Mouse (Mus musculus) MEL (cell line): ENCODE data around the gene E130114P18Rik. TPM values are rescaled to one million over a fixed set of nuclear protein-coding genes. Genes with fewer than 3 reads are reported as not detected.

Experiments used
- DNase-seq: peaks from one replicate; pipeline ENCODE4 v3.0.0; 2011; ENCODE audit warnings: low read depth, low spot score
- H3K27ac ChIP-seq: 2 replicates; pipeline ENCODE4 v1.5.1; 2012; ENCODE audit warnings: low read depth, mild to moderate bottlenecking, control low read depth, low read length, moderate library complexity; ENCODE audit not compliant: control insufficient read depth
- H3K27me3 ChIP-seq, 2 experiments: fragments of 150-350 bp in 1 of 2; sonication (generic) in 1 of 2; 2 replicates each; pipeline ENCODE4 v1.6.1; 2012; ENCODE audit warnings: low read length in 2 of 2, mild to moderate bottlenecking in 2 of 2, improper control_type of control experiment in 1 of 2, moderate library complexity in 1 of 2; ENCODE audit not compliant: insufficient read depth in 2 of 2, control insufficient read depth in 1 of 2
- H3K36me3 ChIP-seq, 2 experiments: 2 replicates each; pipeline ENCODE4 v1.6.1; 2012 to 2014; ENCODE audit warnings: low read length in 2 of 2, improper control_type of control experiment in 1 of 2, inconsistent platforms in 1 of 2, mild to moderate bottlenecking in 1 of 2; ENCODE audit not compliant: insufficient read depth in 2 of 2, control insufficient read depth in 1 of 2
- H3K4me1 ChIP-seq, 2 experiments: fragments of 150-350 bp in 1 of 2; sonication (generic) in 1 of 2; 2 replicates each; pipeline ENCODE4 v1.6.1; 2012; ENCODE audit warnings: low read length in 2 of 2, improper control_type of control experiment in 1 of 2, mild to moderate bottlenecking in 1 of 2; ENCODE audit not compliant: insufficient read depth in 2 of 2, control insufficient read depth in 1 of 2
- H3K4me3 ChIP-seq, 2 experiments: fragments of 150-350 bp in 1 of 2; sonication (generic) in 1 of 2; 2 replicates each; pipeline ENCODE4 v1.5.1; 2012; ENCODE audit warnings: low read depth in 2 of 2, low read length in 2 of 2, mild to moderate bottlenecking in 2 of 2, moderate library complexity in 2 of 2, control low read depth in 1 of 2, improper control_type of control experiment in 1 of 2; ENCODE audit not compliant: control insufficient read depth in 1 of 2, insufficient read depth in 1 of 2
- H3K79me2 ChIP-seq: 2 replicates; pipeline ENCODE4 v1.6.1; 2012; ENCODE audit warnings: mild to moderate bottlenecking, low read length, moderate library complexity; ENCODE audit not compliant: control insufficient read depth, poor library complexity, insufficient read depth
- H3K9ac ChIP-seq: 2 replicates; pipeline ENCODE4 v1.6.1; 2012; ENCODE audit warnings: low read depth, mild to moderate bottlenecking, control low read depth, low read length, moderate library complexity; ENCODE audit not compliant: control insufficient read depth, poor library complexity, severe bottlenecking
- H3K9me3 ChIP-seq: fragments of 150-350 bp; sonication (generic); replicated peaks from 2 replicates; pipeline ENCODE4 v1.6.1; 2012; ENCODE audit warnings: mild to moderate bottlenecking, low read length, improper control_type of control experiment, moderate library complexity; ENCODE audit not compliant: insufficient read depth
- CHD1 ChIP-seq: IDR thresholded peaks from 2 replicates; pipeline ENCODE4 v1.6.1; 2012; ENCODE audit warnings: low read depth, mild to moderate bottlenecking, inconsistent platforms, low read length, improper control_type of control experiment
- CTCF ChIP-seq, 3 experiments: IDR thresholded peaks in 2 of 3; conservative IDR thresholded peaks in 1 of 3; 2 replicates each; pipeline ENCODE4 v1.5.1; 2011 to 2012; ENCODE audit warnings: low read length in 3 of 3, low read depth in 2 of 3, mild to moderate bottlenecking in 2 of 3, improper control_type of control experiment in 1 of 3, inconsistent platforms in 1 of 3, mixed read lengths in 1 of 3, moderate library complexity in 1 of 3; ENCODE audit not compliant: control insufficient read depth in 1 of 3, insufficient read depth in 1 of 3, poor library complexity in 1 of 3, severe bottlenecking in 1 of 3
- E2F4 ChIP-seq: IDR thresholded peaks from 2 replicates; pipeline ENCODE4 v1.6.1; 2011; ENCODE audit warnings: low read depth, low read length, improper control_type of control experiment, borderline replicate concordance
- ELF1 ChIP-seq: IDR thresholded peaks from 2 replicates; pipeline ENCODE4 v1.6.1; 2014; ENCODE audit warnings: low read depth, mild to moderate bottlenecking, inconsistent platforms, low read length, improper control_type of control experiment, moderate library complexity
- EP300 ChIP-seq, 2 experiments: IDR thresholded peaks; 2 replicates each; pipeline ENCODE4 v1.6.1; 2011; ENCODE audit warnings: improper control_type of control experiment in 2 of 2, low read length in 2 of 2, low read depth in 1 of 2, mild to moderate bottlenecking in 1 of 2
- ETS1 ChIP-seq: IDR thresholded peaks from 2 replicates; pipeline ENCODE4 v1.6.1; 2012; ENCODE audit warnings: low read depth, mild to moderate bottlenecking, inconsistent platforms, low read length, improper control_type of control experiment, moderate library complexity
- KAT2A ChIP-seq: conservative IDR thresholded peaks from 2 replicates; pipeline ENCODE4 v1.6.1; 2012; ENCODE audit warnings: low read depth, low read length, improper control_type of control experiment, inconsistent platforms
- MAFK ChIP-seq: IDR thresholded peaks from 2 replicates; pipeline ENCODE4 v1.6.1; 2011; ENCODE audit warnings: low read depth, mild to moderate bottlenecking, low read length, improper control_type of control experiment, borderline replicate concordance
- MAX ChIP-seq: IDR thresholded peaks from 2 replicates; pipeline ENCODE4 v1.6.1; 2011; ENCODE audit warnings: low read length, improper control_type of control experiment
- MAZ ChIP-seq: IDR thresholded peaks from 2 replicates; pipeline ENCODE4 v1.6.1; 2012; ENCODE audit warnings: low read depth, mild to moderate bottlenecking, inconsistent platforms, low read length, improper control_type of control experiment
- MXI1 ChIP-seq: IDR thresholded peaks from 2 replicates; pipeline ENCODE4 v1.6.1; 2011; ENCODE audit warnings: mild to moderate bottlenecking, low read depth, low read length, improper control_type of control experiment
- MYB ChIP-seq: IDR thresholded peaks from 2 replicates; pipeline ENCODE4 v1.6.1; 2011; ENCODE audit warnings: mild to moderate bottlenecking, low read depth, low read length, improper control_type of control experiment
- MYC ChIP-seq: IDR thresholded peaks from 2 replicates; pipeline ENCODE4 v1.6.1; 2011; ENCODE audit warnings: low read depth, mild to moderate bottlenecking, low read length, improper control_type of control experiment, moderate library complexity
- NRF1 ChIP-seq: IDR thresholded peaks from 2 replicates; pipeline ENCODE4 v1.6.1; 2014; ENCODE audit warnings: low read depth, mild to moderate bottlenecking, inconsistent platforms, low read length, improper control_type of control experiment, moderate library complexity; ENCODE audit not compliant: poor library complexity, insufficient read depth, severe bottlenecking
- POLR2A ChIP-seq, 2 experiments: IDR thresholded peaks; 2 replicates each; pipeline ENCODE4 v1.6.1; 2011 to 2012; ENCODE audit warnings: low read length in 2 of 2, mild to moderate bottlenecking in 2 of 2, control low read depth in 1 of 2, improper control_type of control experiment in 1 of 2, low read depth in 1 of 2, moderate library complexity in 1 of 2; ENCODE audit not compliant: control insufficient read depth in 1 of 2, insufficient read depth in 1 of 2, poor library complexity in 1 of 2
- POLR2AphosphoS2 ChIP-seq: IDR thresholded peaks from 2 replicates; pipeline ENCODE4 v1.6.1; 2011; ENCODE audit warnings: low read length, improper control_type of control experiment
- TCF12 ChIP-seq: IDR thresholded peaks from 2 replicates; pipeline ENCODE4 v1.6.1; 2014; ENCODE audit warnings: low read depth, mild to moderate bottlenecking, inconsistent platforms, low read length, improper control_type of control experiment, moderate library complexity
- USF1 ChIP-seq: IDR thresholded peaks from 2 replicates; pipeline ENCODE4 v1.6.1; 2014; ENCODE audit warnings: low read depth, mild to moderate bottlenecking, inconsistent platforms, low read length, improper control_type of control experiment, moderate library complexity
- USF2 ChIP-seq, 2 experiments: IDR thresholded peaks; 2 replicates each; pipeline ENCODE4 v1.6.1; 2011 to 2012; ENCODE audit warnings: improper control_type of control experiment in 2 of 2, low read length in 2 of 2, borderline replicate concordance in 1 of 2, inconsistent platforms in 1 of 2, low read depth in 1 of 2, mild to moderate bottlenecking in 1 of 2; ENCODE audit not compliant: insufficient read depth in 1 of 2
- ZC3H11A ChIP-seq: IDR thresholded peaks from 2 replicates; pipeline ENCODE4 v1.6.1; 2012; ENCODE audit warnings: low read depth, mild to moderate bottlenecking, inconsistent platforms, low read length, improper control_type of control experiment
- ZKSCAN1 ChIP-seq: IDR thresholded peaks from 2 replicates; pipeline ENCODE4 v1.6.1; 2012; ENCODE audit warnings: low read depth, mild to moderate bottlenecking, inconsistent platforms, low read length, improper control_type of control experiment, moderate library complexity
- polyA plus RNA-seq, 2 experiments: library from polyadenylated mRNA; stranded (reverse) in 1 of 2; unstranded in 1 of 2; fragments of >175 nt in 1 of 2; fragments of >200 nt in 1 of 2; gene quantifications; 2 replicates each; pipeline versions ENCODE4 v1.2.1 to v1.2.4; 2012; ENCODE audit warnings: low replicate concordance in 2 of 2, low read depth in 1 of 2; ENCODE audit not compliant: insufficient read length in 2 of 2, insufficient read depth in 1 of 2, missing spikeins in 1 of 2
- total RNA-seq: library from RNA; depleted of rRNA; stranded (reverse); fragments of 300-350 nt; gene quantifications from 2 replicates; pipeline ENCODE4 v1.2.3, GENCODE M21; 2012

E130114P18Rik gene
- total and polyA plus RNA-seq, 3 experiments: not detected

GRCm38 (mm10) chr4:97817741-97818140, 39.9 kb upstream of the E130114P18Rik start:
- peaks cover 41 to 78% of the 10 kb centered on the region in 2 experiments for H3K36me3 ChIP-seq
- no peaks in the 10 kb centered on the region for H3K27me3 ChIP-seq
- H3K9ac ChIP-seq: no peak overlapping the region
- peaks cover 72% of the 10 kb centered on the region for H3K79me2 ChIP-seq
- no peak overlapping the region for H3K4me3 ChIP-seq
- peaks cover 25 to 41% of the 10 kb centered on the region in 2 experiments for H3K4me1 ChIP-seq
- H3K27ac ChIP-seq: no peak overlapping the region
- H3K9me3 ChIP-seq: no peaks in the 10 kb centered on the region
- DNase-seq: no peak
- TF ChIP-seq MAX: no peak
- no peak for TF ChIP-seq ZC3H11A
- TF ChIP-seq, all 39 proteins: peak for 0

DNA sequence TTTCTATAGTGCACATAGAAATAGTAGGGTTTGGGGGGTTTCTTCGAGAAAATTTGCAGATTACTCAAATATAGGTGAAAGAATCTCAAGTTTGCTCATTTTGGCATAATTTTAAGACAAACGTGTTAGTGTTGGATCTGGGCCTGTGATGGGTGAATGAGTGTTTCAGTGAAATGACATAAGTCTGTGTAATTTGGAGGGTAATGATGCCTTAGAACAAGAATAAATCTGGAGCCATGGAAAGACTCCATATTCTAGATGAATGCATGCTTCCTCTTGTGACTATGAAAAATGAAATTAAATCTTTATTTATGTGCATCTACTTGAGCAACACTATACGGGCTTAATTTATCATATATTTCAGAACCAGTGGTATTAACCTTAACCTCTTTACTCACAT, 38.9 kb upstream of the E130114P18Rik start:
- Histone ChIP-seq H3K79me2 (peaks cover 75% of the 10 kb centered on the region), H3K9ac (no peak overlapping the region), H3K36me3 (peaks cover 48 to 85% of the 10 kb centered on the region in 2 experiments), H3K9me3 (no peaks in the 10 kb centered on the region), H3K4me3 (no peak overlapping the region), H3K27ac (no peak overlapping the region), H3K27me3 (no peaks in the 10 kb centered on the region), H3K4me1 (peaks cover 33 to 49% of the 10 kb centered on the region in 2 experiments)
- TF ChIP-seq USF1: no peak
- no peak for DNase-seq

DNA sequence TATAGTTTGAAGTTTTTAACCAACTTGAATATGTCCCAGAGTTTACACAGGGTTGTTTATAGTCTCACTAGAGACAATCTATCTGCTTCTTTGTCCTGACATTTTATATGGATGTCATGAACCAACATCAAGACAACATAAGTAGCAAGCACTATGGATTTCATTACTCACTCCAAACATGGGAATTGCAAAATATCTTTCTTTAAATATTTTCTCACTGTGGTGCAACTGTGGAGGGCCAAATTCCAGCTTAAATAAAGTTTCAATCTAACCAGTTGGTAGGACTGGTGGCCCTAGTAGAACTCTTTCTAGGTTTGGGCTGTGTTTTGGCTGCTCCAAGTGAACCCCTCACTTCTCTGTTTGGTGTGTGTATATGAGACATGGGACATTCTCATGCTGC, 38.1 kb upstream of the E130114P18Rik start:
- Histone ChIP-seq H3K79me2 (peaks cover 70% of the 10 kb centered on the region), H3K4me1 (peaks cover 33 to 53% of the 10 kb centered on the region in 2 experiments), H3K36me3 (peaks cover 48 to 82% of the 10 kb centered on the region in 2 experiments), H3K9me3 (no peaks in the 10 kb centered on the region), H3K4me3 (no peak overlapping the region), H3K27ac (no peak overlapping the region; the same call in 1 of the 2 replicates), H3K27me3 (no peaks in the 10 kb centered on the region), H3K9ac (no peak overlapping the region)
- TF ChIP-seq MAFK: no peak
- TF ChIP-seq MYC: no peak
- no peak for TF ChIP-seq ETS1
- TF ChIP-seq POLR2AphosphoS2: no peak
- TF ChIP-seq E2F4: no peak
- TF ChIP-seq USF1: no peak
- TF ChIP-seq MAZ: no peak
- no peak for TF ChIP-seq KAT2A
- TF ChIP-seq USF2 (IDR thresholded peaks at IDR 0.05; ENCODE audit: borderline replicate concordance in 1 of 2, insufficient read depth in 1 of 2, low read depth in 1 of 2, low read length in 2 of 2): no peak
- TF ChIP-seq ELF1: no peak
- TF ChIP-seq ZKSCAN1: no peak
- no peak for TF ChIP-seq MYB
- TF ChIP-seq CTCF (IDR thresholded peaks at IDR 0.05 in 2 of 3, conservative IDR thresholded peaks at IDR 0.05 in 1 of 3; ENCODE audit: control insufficient read depth in 1 of 3, insufficient read depth in 1 of 3, low read depth in 2 of 3, low read length in 3 of 3, poor library complexity in 1 of 3, severe bottlenecking in 1 of 3): no peak
- TF ChIP-seq TCF12: no peak
- no peak for TF ChIP-seq MXI1
- no peak for TF ChIP-seq EP300 (IDR thresholded peaks at IDR 0.05; ENCODE audit: low read depth in 1 of 2, low read length in 2 of 2)
- TF ChIP-seq CHD1: no peak
- TF ChIP-seq MAX: no peak
- no peak for TF ChIP-seq NRF1
- TF ChIP-seq POLR2A (IDR thresholded peaks at IDR 0.05; ENCODE audit: control insufficient read depth in 1 of 2, insufficient read depth in 1 of 2, low read depth in 1 of 2, low read length in 2 of 2, poor library complexity in 1 of 2): no peak
- no peak for DNase-seq
